Mouse (Mus musculus): ENCODE measurements around the gene Mtg2. TPM values are rescaled to one million over a fixed set of nuclear protein-coding genes. Genes with fewer than 3 reads are reported as not detected.

Mtg2 gene
- polyA plus RNA-seq, 2 experiments from 2014 or later = 42.6 to 52.6 TPM

Other genes with a start within 250 kb of the Mtg2 start
- gene Taf4, start 93.9 kb upstream of the Mtg2 start, polyA plus RNA-seq (2017; shearing (Covaris generic)) = 1 to 10 TPM; 3.5 to 6.7 TPM
- gene Lsm14b, start 45.6 kb upstream of the Mtg2 start, polyA plus RNA-seq (2017; shearing (Covaris generic)) = 1 to 10 TPM; 2.0 to 2.9 TPM
- 100 to 1,000 TPM; 416 to 450 TPM for gene Psma7, start 28.2 kb upstream of the Mtg2 start, polyA plus RNA-seq (2017; shearing (Covaris generic))
- gene Ss18l1, start 28.1 kb upstream of the Mtg2 start, polyA plus RNA-seq (2017; shearing (Covaris generic)) = 1 to 10 TPM; 1.8 to 2.2 TPM
- gene Hrh3, start 33.9 kb downstream of the Mtg2 start, polyA plus RNA-seq (2017; shearing (Covaris generic)) = not detected
- 10 to 100 TPM; 20.6 to 24.3 TPM for gene Osbpl2, start 48.7 kb downstream of the Mtg2 start, polyA plus RNA-seq (2017; shearing (Covaris generic))
- 100 to 1,000 TPM in 1 of 2 experiments, 10 to 100 TPM in 1; 83.1 to 115 TPM for gene Adrm1, start 100.9 kb downstream of the Mtg2 start, polyA plus RNA-seq (2017; shearing (Covaris generic))
- 1 to 10 TPM in 1 of 2 experiments, under 1 TPM in 1; 0.30 to 1.4 TPM for gene Lama5, start 155.3 kb downstream of the Mtg2 start, polyA plus RNA-seq (2017; shearing (Covaris generic))
- 1,000 to 10,000 TPM in 1 of 2 experiments, 100 to 1,000 TPM in 1; 875 to 1,561 TPM for gene Rps21, start 186.8 kb downstream of the Mtg2 start, polyA plus RNA-seq (2017; shearing (Covaris generic))
- gene Cables2, start 202.9 kb downstream of the Mtg2 start, polyA plus RNA-seq (2017; shearing (Covaris generic)) = 1 to 10 TPM; 5.2 to 8.1 TPM
- not detected for gene Rbbp8nl, start 219.3 kb downstream of the Mtg2 start, polyA plus RNA-seq (2017; shearing (Covaris generic))